Mouse (Mus musculus): ENCODE data around the gene Cyp4f37.
"Not testable (repeated sequence)": the region's sequence is repeated elsewhere in the genome, so short reads cannot be mapped to it uniquely, and the experiment has no call there.

GRCm38 (mm10) chr17:32629726-32630125, 8.6 kb downstream of the Cyp4f37 start:
- TF ChIP-seq GATA1 (IDR thresholded peaks at IDR 0.05; ENCODE audit: borderline replicate concordance, low read length); FLI1 (IDR thresholded peaks at IDR 0.05; ENCODE audit: low read length): not testable (repeated sequence)

Data from megakaryocyte, embryonic 14.5 days (primary cell).